8 mouse cellular contexts compared by ENCODE assay signal in the genomic region with DNA sequence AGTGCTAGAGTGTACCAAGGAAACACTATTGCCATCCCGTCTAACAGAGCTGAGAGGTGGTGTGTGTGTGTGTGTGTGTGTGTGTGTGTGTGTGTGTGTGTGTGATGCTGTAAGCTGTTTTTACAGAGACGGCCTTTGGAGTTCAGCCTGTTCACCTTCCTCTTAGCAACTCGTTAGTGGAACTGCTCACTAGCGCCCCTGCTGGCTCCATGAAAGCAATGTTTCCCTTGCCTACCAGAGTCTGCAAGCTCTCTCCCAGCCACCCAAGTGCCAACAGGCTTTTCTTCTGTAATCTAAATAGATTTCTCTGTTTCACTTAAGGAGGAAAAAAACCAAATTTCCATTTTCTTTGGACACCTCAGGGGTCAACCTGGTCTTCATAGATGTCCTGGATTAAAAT.
DNase-seq lines count a peak whose midpoint lies in the region.

No protein-coding gene starts in this region.

- H3K27me3 ChIP-seq in splenic B cell, adult 2 months (ENCODE audit: control insufficient read depth, insufficient read depth, low read length, poor library complexity, severe bottlenecking): no peaks in the 10 kb centered on the region

- peak; percentile 25 for DNase-seq in adrenal gland, postnatal 14 days
- DNase-seq in adrenal gland, adult 8-10 months: no peak
- peak; percentile 35 to 50 for DNase-seq in left cerebral cortex, adult 18-20 months (ENCODE audit: low spot score in 2 of 2)
- no peak for DNase-seq in left cerebral cortex, adult 9 months (ENCODE audit: low spot score in 2 of 2)
- DNase-seq in adrenal gland, postnatal 36 days: peak; percentile 11 to 36
- DNase-seq in induced T-regulatory cell, adult 2 months (ENCODE audit: low read depth): peak; percentile 36
- DNase-seq in splenic B cell, adult 2 months (ENCODE audit: low read depth, low spot score): peak; percentile 56
- DNase-seq in urinary bladder, postnatal 36 days (ENCODE audit: low spot score in 2 of 2): no peak

- no peaks in the 10 kb centered on the region for H3K36me3 ChIP-seq in splenic B cell, adult 2 months (ENCODE audit: control insufficient read depth, insufficient read depth, low read length, poor library complexity, severe bottlenecking)

Comparison
In these comparisons a context has a peak if more than half of its experiments do, and no peak if none do; other contexts are left out.
1. DNase-seq: peak in adrenal gland, postnatal 14 days (single experiment), left cerebral cortex, adult 18-20 months (2 of 2), adrenal gland, postnatal 36 days (2 of 2), induced T-regulatory cell, adult 2 months (single experiment) and splenic B cell, adult 2 months (single experiment); none in adrenal gland, adult 8-10 months (single experiment), left cerebral cortex, adult 9 months (0 of 2) and urinary bladder, postnatal 36 days (0 of 2).